Mouse (Mus musculus): ENCODE measurements around the gene Olfr314.

DNA sequence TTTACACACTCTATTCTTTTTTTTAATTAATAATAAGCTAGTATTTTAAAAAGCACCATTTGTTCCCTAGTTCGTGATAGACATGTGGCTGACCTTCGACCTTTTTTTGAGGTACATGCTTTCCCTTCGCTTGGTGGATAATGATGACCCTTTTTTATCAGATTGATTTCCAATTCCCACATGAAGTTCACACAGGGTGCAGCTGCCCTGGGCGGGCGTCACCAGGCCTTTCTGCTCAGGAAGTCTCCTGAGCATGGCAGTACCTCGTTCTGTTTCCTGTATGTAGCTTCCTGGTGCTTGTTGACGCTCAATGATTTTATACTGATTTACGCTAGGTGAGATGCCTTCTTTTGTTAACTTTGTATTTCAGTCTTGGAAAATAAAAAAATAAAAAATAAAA is 5.6 kb downstream of the Olfr314 start:
- TF ChIP-seq CTCF (IDR thresholded peaks at IDR 0.05; ENCODE audit: extremely low read depth, insufficient read length, insufficient replicate concordance, low read depth, low read length) (no peak), POLR2A (IDR thresholded peaks at IDR 0.05; ENCODE audit: low read depth, low read length) (no peak)
